Mouse (Mus musculus) heart, adult 18-20 months (tissue): ENCODE data around the gene B4galt1. TPM values are rescaled to one million over a fixed set of nuclear protein-coding genes. Genes with fewer than 3 reads are reported as not detected.

Experiments
- DNase-seq, 2 experiments: peaks; one replicate each; pipeline ENCODE4 v3.0.0; 2021 to 2022; ENCODE audit warnings: mixed read lengths in 1 of 2
- microRNA-seq, 2 experiments: library from miRNA; unstranded; fragments of <30 nt; microRNA quantifications; one replicate each; pipeline ENCODE4 v1.2.0; 2022
- total RNA-seq, 2 experiments: library from RNA; stranded (reverse); gene quantifications; 2 replicates each; pipeline ENCODE4 v1.2.3; 2021

The B4galt1 gene
- total RNA-seq, 2 experiments from 2014 or later = 58.2 to 59.1 TPM

DNA sequence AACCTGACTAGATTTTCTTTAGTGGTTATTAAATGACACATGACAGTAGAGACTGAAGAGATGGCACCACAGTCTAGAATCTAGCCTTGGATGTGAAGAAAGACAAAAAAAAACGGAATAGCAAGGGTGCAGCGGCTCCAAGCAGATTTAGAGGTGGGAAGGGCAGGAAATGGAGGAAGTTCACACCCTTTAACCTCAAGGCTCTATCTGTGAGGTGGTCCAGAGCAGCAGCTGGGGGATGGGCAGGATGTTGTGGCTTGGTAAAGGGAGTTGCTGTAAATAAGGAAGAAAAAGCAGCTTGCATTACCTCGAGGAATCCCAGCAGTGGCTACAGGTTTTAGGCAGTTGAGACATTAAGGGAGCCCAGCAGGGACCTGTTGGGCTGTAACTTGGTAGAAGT, 72.7 kb downstream of the B4galt1 start:
- DNase-seq = peak in 1 of 2 experiments; percentile 55

DNA sequence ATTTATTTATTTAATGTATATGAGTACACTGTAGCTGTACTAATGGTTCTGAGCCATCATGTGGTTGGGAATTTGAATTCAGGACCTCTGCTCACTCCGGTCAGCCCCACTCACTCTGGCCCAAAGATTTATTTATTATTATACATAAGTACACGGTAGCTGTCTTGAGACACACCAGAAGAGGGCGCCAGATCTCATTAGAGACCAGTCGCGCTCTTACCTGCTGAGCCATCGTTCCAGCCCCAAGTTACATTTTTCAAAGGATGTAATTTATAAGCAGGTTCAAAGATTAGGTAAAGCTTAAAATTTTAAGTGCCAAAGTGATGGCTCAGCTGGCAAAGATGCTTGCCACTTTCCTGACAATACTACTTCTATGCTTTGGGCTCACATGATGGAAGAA, 75.1 kb downstream of the B4galt1 start:
- DNase-seq = peak in 1 of 2 experiments; percentile 58

DNA sequence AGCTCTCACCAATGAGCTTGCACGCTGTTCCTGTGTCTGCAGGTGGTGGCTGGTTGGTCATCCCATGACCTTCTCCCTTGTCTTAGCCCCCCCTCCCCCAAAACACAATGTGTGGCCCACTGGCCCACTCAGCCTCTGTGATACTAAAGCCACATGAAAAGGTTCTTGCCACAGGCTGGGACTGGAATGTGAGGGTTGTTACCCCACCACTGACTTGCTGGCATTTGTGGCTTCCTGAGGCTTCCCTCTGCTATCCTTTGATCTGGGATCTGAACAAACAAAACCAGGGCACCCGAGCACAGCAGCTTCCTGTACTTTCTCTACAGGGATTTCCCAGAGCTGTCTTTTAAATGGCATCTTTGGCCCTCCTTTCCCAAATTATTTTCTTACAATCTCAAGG, 76.7 kb downstream of the B4galt1 start:
- DNase-seq = no peak

DNA sequence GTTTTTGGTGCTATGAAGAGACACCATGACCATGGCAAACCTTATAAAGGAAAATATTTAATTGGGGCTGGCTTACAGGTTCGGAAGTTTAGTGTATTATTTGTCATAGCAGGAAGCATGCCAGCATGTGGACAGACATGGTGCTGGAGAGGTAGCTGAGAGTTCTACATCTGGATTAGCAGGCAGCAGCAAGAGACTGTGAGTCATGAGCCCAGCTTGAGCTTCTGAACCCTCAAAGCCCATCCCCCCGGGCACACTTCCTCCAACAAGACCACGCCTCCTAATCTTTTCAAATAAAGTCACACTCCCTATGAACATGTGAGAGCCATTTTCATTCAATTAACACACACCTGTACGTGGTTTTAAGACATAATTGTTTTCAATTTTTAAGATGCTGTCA, 77.4 kb downstream of the B4galt1 start:
- DNase-seq = no peak

DNA sequence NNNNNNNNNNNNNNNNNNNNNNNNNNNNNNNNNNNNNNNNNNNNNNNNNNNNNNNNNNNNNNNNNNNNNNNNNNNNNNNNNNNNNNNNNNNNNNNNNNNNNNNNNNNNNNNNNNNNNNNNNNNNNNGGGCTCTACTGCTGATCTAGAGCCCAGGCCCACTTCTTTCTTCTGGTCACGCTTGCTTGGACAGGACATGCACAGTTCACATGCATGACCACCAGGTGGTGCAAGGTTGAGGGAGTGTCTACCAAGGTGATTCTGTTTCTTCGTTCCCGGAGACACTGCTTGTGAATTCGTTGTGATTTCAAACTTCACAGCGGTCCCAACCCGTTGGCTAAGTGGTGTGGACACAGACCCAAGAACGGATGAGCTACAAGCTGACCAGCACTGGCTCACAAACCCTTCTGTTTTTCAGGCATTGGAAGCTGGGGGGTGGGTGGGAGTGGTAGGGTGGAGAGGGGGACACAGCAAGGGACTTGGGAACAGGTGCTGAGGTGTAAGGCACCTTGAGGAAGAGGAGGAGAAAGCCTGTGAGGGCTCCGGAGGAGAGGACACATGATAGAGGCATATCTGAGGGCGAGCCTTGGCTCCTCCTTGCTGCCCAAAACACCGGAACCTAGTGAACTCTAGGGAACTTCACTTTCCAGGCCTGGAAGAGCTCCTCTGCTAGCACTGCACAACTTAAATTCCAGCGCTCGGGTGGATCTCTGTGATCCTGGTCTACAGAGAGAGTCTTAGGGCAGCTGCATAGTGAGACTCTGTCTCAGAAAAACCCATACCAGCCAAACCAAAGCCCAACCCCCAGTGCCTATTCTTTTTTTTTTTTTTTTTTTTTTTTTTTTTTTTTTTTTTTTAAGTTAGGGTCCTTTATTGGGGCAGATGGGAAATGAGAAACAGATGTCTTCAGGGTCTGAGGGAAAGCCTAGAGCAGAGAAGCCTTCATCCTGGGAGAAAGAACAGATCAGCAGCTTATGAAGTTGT, 79.2 kb downstream of the B4galt1 start:
- DNase-seq = peak; percentile 81 to 90

DNA sequence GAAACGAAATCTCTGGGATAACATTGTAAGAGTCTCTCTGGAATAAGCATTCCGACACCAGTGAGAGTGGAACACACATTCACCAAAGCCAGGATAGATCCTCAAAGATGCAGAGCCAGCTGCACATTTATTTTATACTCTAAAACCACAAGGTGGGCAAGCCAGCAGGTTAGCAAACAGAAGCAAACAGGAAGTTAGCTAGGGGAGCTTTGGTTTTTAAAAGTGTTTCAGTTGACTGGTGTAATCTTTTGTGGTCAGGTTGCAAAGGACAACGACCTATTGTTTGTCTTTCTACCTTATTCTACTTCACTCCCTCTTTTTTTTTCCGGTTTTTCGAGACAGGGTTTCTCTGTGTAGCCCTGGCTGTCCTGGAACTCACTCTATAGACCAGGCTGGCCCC, 93.9 kb downstream of the B4galt1 start:
- no peak for DNase-seq

DNA sequence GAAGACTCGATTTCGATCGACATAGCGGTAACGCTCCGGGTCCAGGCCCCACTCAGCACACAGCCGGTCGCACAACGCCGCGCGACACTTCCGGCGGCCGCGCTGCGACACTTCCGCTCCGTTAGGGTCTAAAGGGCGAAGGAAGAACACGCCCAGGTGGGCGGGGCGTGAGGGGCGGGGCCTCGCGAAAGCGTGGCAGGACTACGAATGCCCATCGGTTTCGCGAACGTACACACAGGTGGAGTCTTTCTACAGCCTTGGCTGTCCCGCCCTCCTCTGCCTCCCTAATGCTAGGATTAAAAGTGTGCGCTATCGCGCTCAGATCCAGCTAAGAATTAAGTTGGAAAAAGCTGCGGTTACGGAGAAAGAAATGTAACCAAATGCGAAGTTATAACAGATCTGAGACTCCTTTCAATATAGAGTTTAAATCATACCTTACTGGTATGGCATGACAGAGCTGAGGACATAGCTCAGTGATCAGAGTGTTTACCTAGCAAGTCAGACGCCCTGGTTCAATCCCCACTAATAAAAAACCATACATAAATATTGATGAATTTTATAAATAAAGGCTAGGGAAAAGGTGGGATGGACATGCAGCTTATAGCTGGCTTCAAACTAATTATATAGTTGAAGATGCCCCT, 95.9 kb downstream of the B4galt1 start, which contains the start of gene Smu1:
Gene Smu1 (minus strand): TSS at position 144 of the 641 bp plus-strand sequence.
- DNase-seq = peak; percentile 96 to 98

DNA sequence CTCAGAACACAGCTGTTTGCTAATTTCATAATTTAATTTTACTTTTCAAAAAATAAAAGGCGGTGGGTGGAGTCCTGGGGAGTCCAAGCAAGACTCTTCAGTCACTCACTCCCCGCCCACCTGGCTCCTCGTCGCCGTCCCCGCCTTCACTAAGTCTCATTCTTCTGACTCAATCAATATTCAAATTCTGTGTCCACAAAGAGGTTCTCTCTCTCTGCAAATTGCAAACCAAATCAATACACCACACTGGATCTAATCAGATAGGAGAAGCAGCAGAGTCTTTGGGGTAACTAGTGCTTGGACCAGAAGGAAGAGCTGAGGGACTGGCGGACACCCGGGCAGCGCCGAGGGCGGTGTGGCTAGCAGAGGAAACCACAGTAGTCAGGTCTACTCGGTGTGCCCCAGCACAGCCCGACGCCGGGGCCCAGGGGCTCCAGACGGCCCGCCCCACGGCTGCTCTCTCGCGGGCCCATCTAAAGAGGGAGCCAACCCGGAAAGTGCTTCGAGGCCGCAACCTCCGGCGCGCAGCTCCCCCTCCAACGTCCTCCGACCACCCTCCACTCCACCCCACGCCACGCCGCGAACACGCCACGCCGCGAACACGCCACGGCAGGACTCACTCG, 96.5 kb downstream of the B4galt1 start:
- DNase-seq = no peak

Small RNA genes lying within 50 kb of the gene (microRNA-seq; reads per million reads assigned to microRNA genes)
- gene Gm24112 (0 reads per million in 2 experiments), gene Gm25931 (0 to 1.1 reads per million in 2 experiments), gene Mir5123 (0 reads per million in 2 experiments)

Other genes starting within 250 kb of the B4galt1 start
- gene Aptx, start 150.8 kb downstream of the B4galt1 start, total RNA-seq = 10 to 100 TPM; 14.9 to 16.7 TPM
- 100 to 1,000 TPM; 122 to 176 TPM for gene Dnaja1, start 131.9 kb downstream of the B4galt1 start, total RNA-seq
- gene Smu1, start 96.1 kb downstream of the B4galt1 start, total RNA-seq = 10 to 100 TPM; 31.3 to 32.6 TPM
- not detected for gene Spink4, start 66.0 kb upstream of the B4galt1 start, total RNA-seq
- gene Bag1, start 94.3 kb upstream of the B4galt1 start, total RNA-seq = 100 to 1,000 TPM; 273 to 283 TPM
- gene Chmp5, start 94.4 kb upstream of the B4galt1 start, total RNA-seq = 10 to 100 TPM; 37.4 to 38.6 TPM
- 10 to 100 TPM; 21.2 to 21.8 TPM for gene Nfx1, start 116.9 kb upstream of the B4galt1 start, total RNA-seq
- gene Aqp7, start 194.1 kb upstream of the B4galt1 start, total RNA-seq = 10 to 100 TPM; 17.6 to 24.6 TPM
- gene Aqp3, start 244.2 kb upstream of the B4galt1 start, total RNA-seq = 1 to 10 TPM in 1 of 2 experiments, not detected in 1; 1.9 TPM